Mouse (Mus musculus) right cerebral cortex, postnatal 36 days (tissue): Measurements from ENCODE around the gene Jdp2.
"Not testable (repeated sequence)": the region's sequence is repeated elsewhere in the genome, so short reads cannot be mapped to it uniquely, and the experiment has no call there.

Source experiments
- DNase-seq, 2 experiments: peaks; one replicate each; pipeline ENCODE4 v3.0.0; 2022; ENCODE audit warnings: low spot score in 2 of 2, mixed read lengths in 1 of 2

Jdp2 gene

GRCm38 (mm10) chr12:85638541-85639325, 39.9 kb downstream of the Jdp2 start:
- DNase-seq: no peak

DNA sequence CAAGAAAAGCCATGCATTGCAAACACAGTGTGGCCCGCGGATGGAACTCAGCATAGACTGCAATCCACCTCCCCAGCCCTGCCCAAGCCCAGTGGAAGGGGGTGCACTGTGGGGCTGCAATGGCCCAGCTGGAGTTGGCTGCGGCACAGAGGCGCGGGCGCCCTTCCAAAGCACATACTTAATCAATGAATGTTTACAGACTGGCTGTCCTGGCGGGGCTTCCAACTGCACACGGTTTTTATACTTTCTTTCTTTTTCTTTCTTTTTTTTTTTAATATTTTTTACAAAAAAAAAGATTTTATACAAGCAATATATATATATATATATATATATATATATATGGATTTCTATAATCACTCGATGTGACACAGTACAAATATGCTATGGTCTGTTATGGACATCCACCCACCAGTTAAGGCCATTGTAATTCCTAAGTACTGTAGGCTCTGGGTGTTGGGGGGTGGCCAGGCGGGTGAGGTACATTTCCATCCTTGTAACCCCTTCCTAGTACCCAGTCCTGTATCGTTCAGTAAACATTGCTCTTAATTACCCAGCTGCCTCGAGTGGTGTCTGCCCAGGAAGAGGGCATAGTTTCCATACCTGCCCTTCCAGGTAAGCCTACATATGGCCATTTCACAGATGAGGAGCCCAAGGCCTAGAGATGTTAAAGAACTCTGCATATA, 40.6 kb downstream of the Jdp2 start:
- DNase-seq: peak in 1 of 2 experiments; percentile 40

DNA sequence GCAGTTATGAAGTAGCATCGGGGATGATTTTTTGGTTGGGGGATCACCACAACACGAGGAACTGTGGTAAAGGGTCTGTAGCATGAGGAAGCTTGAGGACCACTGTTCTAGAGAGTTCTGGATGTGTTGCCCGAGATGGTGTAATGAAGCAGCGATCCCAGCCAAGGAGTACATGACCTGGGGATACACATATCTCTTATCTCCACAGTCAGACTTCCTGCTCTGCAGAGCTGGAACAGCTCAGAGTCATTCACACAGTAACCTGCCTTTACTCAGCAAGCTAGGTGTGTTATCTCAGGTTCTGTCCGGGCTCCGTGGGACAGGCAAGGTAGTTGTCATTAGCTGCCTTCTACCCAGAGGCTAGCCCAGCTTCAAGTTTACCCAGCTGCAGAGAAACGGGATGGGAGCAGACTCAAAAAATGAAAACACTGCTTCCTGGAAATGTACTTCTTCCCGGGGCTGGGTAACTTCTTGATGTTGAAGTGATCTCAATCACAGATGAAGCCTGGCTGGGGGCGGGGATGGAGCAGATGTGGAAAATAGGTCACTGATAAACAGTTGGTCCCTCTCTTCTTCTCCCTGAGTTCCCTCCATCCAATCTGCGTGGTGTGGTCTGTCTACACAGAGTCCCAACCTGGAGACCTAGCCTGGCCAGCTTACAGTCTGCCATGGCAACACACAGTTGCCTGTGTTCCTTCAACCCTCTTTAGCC, 42.2 kb downstream of the Jdp2 start:
- no peak for DNase-seq

DNA sequence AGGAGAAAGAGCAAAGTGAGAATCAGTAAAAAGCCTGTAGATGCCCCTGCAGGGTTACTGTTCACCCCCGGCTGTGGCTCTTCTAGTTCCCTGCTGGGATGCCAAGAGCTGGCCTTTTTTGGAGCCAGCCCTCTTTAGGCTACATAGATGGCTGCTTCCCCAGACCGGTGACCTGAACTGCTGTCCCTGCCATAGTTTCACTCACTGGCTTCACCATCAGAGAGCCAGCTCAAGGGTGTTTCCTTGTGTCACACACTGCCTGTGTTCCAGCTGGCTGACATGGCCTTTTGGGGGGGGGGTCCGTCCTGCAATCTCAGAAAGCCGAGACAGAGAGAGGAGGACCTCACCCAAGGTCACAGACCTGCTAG, 42.7 kb downstream of the Jdp2 start:
- no peak for DNase-seq

DNA sequence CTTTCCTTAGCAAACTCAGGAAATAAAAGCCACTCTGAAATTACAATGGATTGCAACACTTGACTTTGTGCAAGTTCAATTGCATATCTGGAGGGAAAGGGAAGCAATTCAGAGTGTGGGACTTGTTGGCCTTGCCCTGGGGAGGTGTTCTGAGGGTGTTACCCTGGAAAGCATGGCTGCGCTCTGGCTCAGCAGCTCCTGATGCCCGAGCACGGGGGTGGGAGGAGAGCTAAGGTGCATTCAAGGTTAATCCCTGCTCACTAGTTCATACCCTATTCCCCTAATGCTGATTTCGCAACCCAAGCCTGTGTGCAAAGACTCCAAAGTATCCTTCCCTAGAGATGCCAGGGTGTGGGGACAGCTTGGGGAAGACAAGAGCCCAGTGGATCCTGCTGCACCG, 44.9 kb downstream of the Jdp2 start:
- no peak for DNase-seq

GRCm38 (mm10) chr12:85645664-85646063, 46.8 kb downstream of the Jdp2 start:
- no peak for DNase-seq

DNA sequence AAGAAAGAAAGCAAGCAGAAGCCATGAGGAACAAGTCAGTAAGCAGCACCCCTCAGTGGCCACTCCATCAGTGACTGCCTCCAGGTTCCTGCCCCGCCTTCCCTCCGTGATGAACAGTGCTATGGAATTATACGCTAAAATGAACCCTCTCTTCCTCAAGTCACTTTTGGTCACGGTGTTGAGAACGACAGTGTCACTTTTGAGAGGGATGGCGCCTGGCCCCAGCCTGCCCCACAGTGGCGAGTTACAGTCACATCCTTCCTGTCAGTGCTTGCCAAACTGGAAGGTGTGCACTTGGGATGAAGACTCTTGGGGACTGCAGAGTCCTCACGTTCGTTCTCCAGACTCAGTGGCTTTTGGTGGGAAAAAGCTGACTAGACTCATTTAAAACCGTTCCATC, 48.5 kb downstream of the Jdp2 start:
- DNase-seq: no peak

GRCm38 (mm10) chr12:85647955-85648354, 49.1 kb downstream of the Jdp2 start:
- DNase-seq: no peak

GRCm38 (mm10) chr12:85659319-85659718, 60.5 kb downstream of the Jdp2 start:
- no peak for DNase-seq

GRCm38 (mm10) chr12:85660855-85661254, 62.0 kb downstream of the Jdp2 start:
- no peak for DNase-seq

- DNase-seq: not testable (repeated sequence)
Observed at GRCm38 (mm10) chr12:85662232-85662631, 63.4 kb downstream of the Jdp2 start.

DNA sequence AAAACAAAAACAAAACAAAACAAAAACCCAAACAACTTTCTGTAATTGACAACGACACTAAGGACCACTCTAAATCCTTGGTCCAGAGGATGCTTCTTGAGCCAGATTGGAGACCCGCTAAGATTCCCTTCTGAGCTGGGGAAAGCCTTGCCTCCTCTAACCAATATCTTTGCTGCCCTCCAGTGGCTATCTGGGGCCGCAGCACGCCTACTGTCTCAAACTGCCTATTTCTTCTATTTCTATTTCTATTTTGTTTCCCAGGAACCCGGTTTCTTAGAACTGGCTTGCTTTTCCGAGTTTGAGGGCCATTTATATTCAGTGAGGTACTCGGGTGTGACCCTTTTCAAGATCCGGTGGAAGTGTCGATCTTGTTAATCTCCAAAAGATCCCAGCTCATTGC, 64.1 kb downstream of the Jdp2 start:
- DNase-seq: peak in 1 of 2 experiments; percentile 59

GRCm38 (mm10) chr12:85666112-85666511, 67.3 kb downstream of the Jdp2 start:
- no peak for DNase-seq

GRCm38 (mm10) chr12:85667071-85667470, 68.2 kb downstream of the Jdp2 start:
- DNase-seq: no peak

DNA sequence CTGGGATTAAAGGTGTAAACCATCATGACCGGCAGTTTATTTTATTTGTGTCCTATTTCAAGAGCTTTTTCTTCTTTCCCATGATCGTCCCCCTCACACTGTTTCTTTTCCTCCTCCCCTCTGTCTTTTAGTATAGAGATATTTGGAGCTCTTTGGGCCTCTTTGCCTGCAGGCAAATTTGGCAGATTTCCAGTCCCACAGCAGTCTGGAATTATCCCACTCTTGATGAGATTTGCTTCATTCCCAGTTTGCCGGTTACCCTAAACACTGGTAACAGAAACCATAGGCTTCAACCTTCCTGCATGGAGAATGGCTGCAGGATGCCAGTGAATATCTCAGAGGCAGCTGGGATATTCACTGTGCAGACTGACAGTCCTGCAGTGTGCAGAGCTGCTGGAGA, 69.9 kb downstream of the Jdp2 start:
- no peak for DNase-seq

- DNase-seq: no peak
Observed at GRCm38 (mm10) chr12:85670080-85670479, 71.3 kb downstream of the Jdp2 start.

- no peak for DNase-seq
Observed at GRCm38 (mm10) chr12:85673914-85674313, 75.1 kb downstream of the Jdp2 start.

- no peak for DNase-seq
Observed at GRCm38 (mm10) chr12:85679117-85679516, 80.3 kb downstream of the Jdp2 start.

DNA sequence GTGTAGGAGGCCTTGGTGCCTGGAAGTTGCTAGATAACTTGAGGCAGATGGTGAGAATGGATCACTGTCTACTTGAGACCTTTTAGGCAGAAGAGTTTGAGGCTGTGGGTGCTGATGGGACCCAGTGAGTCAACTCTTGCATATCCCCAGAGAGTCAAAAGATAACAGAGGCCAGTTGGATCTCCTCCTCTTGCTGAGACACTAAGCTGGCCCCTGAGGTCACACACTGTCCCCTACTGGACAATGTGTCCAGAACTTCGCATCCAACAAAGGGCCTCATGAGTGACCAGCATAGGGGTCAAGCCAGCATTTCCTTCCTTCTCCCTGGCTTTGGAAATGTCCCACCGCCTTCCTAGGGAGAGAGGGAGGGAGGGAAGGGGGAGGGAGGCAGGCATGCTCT, 81.0 kb downstream of the Jdp2 start:
- no peak for DNase-seq

DNA sequence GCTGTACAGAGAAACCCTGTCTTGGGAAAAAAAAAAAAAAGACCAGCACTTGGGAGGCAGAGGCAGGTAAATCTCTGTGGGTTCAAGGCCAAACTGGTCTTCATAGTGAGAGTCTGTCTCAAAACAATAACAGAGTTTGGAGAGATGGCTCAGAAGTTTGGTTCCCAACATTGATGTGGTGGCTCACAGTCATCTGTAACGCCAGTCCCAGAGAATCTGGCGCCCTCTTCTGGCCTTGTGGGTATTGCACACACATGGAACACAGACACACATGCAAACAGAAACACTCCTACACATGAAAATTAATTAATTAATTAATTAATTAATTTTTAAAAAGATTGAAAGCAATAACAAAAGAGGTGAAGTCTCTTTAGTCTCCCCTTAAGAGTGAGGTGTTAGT, 83.5 kb downstream of the Jdp2 start:
- DNase-seq: no peak

DNA sequence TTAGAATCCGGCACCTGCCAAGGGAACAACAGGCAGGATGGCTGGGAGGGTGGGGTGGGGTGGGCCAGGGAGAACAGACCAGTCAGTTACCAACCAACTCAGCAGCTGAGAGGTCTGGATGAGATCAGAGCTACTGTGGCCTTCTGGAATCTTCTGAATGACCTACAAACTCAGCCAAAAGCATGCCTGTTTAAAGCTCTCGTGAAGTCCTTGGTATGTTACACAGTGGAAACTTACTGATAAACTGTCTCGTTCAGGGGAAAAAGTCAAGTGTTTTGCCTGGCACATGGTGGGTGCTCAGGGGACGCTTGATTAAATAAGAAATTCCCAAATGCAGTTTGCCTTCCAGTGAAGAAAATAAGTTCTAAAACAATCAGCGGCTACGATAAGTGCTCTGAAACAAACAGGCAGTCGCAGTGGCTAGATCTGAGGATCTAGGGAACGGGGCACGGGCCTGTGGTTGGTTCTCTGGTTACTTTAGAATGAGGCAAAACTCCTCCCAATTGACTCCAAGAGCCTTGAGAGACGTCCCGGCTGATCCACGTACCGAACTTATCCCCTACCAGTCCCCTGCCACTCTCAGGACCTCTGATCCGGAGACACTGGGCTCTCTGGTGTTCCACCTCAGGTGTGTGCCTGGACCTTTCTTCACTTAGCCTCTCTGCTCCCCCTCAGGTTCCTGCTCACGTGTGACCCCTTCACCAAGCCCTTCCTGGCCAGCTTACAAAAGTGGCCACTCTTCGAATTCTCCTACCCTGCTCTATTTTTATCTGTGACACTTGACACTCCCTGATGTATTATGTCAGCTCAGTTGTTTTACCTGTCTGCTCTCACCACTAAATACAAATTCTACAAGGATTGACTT, 85.8 kb downstream of the Jdp2 start:
- DNase-seq: no peak
